Mouse (Mus musculus) G1E (cell line): Measurements from ENCODE around the gene Slc22a21. TPM values are rescaled to one million over a fixed set of nuclear protein-coding genes. Genes with fewer than 3 reads are reported as not detected.

Experiments used
- ATAC-seq: 2 replicates; pipeline ENCODE4 v1.8.0; 2016; ENCODE audit warnings: mild to moderate bottlenecking; ENCODE audit not compliant: insufficient number of reproducible peaks, poor library complexity, low FRiP score, severe bottlenecking; ENCODE audit errors: extremely low read depth
- DNase-seq: peaks from one replicate; pipeline ENCODE4 v3.0.0; 2012; ENCODE audit warnings: low spot score
- H3K27me3 ChIP-seq: 2 replicates; pipeline ENCODE4 v1.6.1; 2012; ENCODE audit warnings: mild to moderate bottlenecking, low read length, inconsistent platforms; ENCODE audit not compliant: insufficient read depth
- H3K36me3 ChIP-seq: replicated peaks from 2 replicates; pipeline ENCODE3; 2012; ENCODE audit warnings: mild to moderate bottlenecking, inconsistent platforms
- H3K4me1 ChIP-seq: 2 replicates; pipeline ENCODE4 v1.6.1; 2012; ENCODE audit warnings: low read depth, low read length, inconsistent platforms, mixed read lengths; ENCODE audit not compliant: insufficient read depth
- H3K4me3 ChIP-seq: 2 replicates; pipeline ENCODE4 v1.5.1; 2012; ENCODE audit warnings: low read depth, mild to moderate bottlenecking, inconsistent platforms, low read length, moderate library complexity, mixed read lengths
- H3K9me3 ChIP-seq: replicated peaks from 2 replicates; pipeline ENCODE4 v1.6.1; 2012; ENCODE audit warnings: inconsistent platforms
- CTCF ChIP-seq: IDR thresholded peaks from 2 replicates; pipeline ENCODE4 v1.5.1; 2012; ENCODE audit warnings: low read depth, low read length, inconsistent platforms, mixed read lengths
- GATA1 ChIP-seq: IDR thresholded peaks from 2 replicates; pipeline ENCODE4 v1.6.1; 2012; ENCODE audit warnings: borderline replicate concordance, low read length, inconsistent platforms, mixed read lengths
- GATA2 ChIP-seq: IDR thresholded peaks from 2 replicates; pipeline ENCODE4 v1.6.1; 2012; ENCODE audit warnings: low read depth, low read length, inconsistent platforms, borderline replicate concordance
- POLR2AphosphoS5 ChIP-seq: IDR thresholded peaks from 2 replicates; pipeline ENCODE4 v1.6.1; 2012; ENCODE audit warnings: low read depth, low read length, inconsistent platforms; ENCODE audit not compliant: insufficient replicate concordance
- TAL1 ChIP-seq: conservative IDR thresholded peaks from 2 replicates; pipeline ENCODE4 v1.6.1; 2012; ENCODE audit warnings: low read depth, low read length, inconsistent platforms, mixed read lengths
- polyA plus RNA-seq: library from polyadenylated mRNA; stranded (reverse); fragments of >175 nt; gene quantifications from 2 replicates; pipeline ENCODE4 v1.2.3, GENCODE M21; 2012
- total RNA-seq, 2 experiments: library from RNA; stranded (forward) in 1 of 2; stranded (reverse) in 1 of 2; fragments of 200-1000 nt in 1 of 2; fragments of >200 nt in 1 of 2; fragmentation: Nextera tagmentation in 1 of 2; gene quantifications; 2 replicates each; pipeline ENCODE4 v1.2.3; 2014 to 2017

The Slc22a21 gene
- total RNA-seq (2014; fragmentation: Nextera tagmentation) (not detected in 2 replicates), total RNA-seq (2017) (not detected in 2 replicates), polyA plus RNA-seq (not detected in 2 replicates)

- ATAC-seq: no peak
- TF ChIP-seq CTCF (no peak), GATA1 (no peak), TAL1 (no peak), GATA2 (no peak)
- no peak for DNase-seq
- no peak within 1 kb of the TSS for H3K4me3 ChIP-seq
- no peaks in the 10 kb centered on the region for H3K9me3 ChIP-seq
- no peaks in the 10 kb centered on the region; the same call in 1 of the 2 replicates for H3K4me1 ChIP-seq
- H3K27me3 ChIP-seq: peaks cover 11% of the 10 kb centered on the region; the same call in 1 of the 2 replicates
- no peaks in the 10 kb centered on the region for H3K36me3 ChIP-seq
Observed at GRCm38 (mm10) chr11:53979788-53980621, at the start of gene Slc22a21. TSS of gene Slc22a21 (minus strand) at chr11:53980332.

GRCm38 (mm10) chr11:54028997-54029396 is 48.9 kb upstream of the Slc22a21 start:
- ATAC-seq: no peak
- no peak for DNase-seq
- TF ChIP-seq GATA1: no peak
- no peak for TF ChIP-seq POLR2AphosphoS5
- no peak for TF ChIP-seq CTCF
- TF ChIP-seq GATA2: no peak
- TF ChIP-seq TAL1: no peak

GRCm38 (mm10) chr11:54028044-54028951 is 48.2 kb upstream of the Slc22a21 start, which contains the start of gene Slc22a4:
TSS of gene Slc22a4 (minus strand) at chr11:54028090.
- peaks cover 63% of the 10 kb centered on the region for H3K4me1 ChIP-seq
- peaks cover 22% of the 10 kb centered on the region for H3K27me3 ChIP-seq
- H3K9me3 ChIP-seq: no peaks in the 10 kb centered on the region
- no peaks in the 10 kb centered on the region for H3K36me3 ChIP-seq
- TF ChIP-seq GATA2 (no peak), GATA1 (no peak)
- ATAC-seq (no peak), DNase-seq (peak; percentile 43)
- peak within 1 kb of the TSS; percentile 74 for H3K4me3 ChIP-seq

More at GRCm38 (mm10) chr11:54028997-54029396, 48.9 kb upstream of the Slc22a21 start:
- Histone ChIP-seq H3K4me1 (peaks cover 61% of the 10 kb centered on the region), H3K27me3 (peaks cover 22% of the 10 kb centered on the region), H3K4me3 (peak overlapping the region; percentile 74; the same call in 1 of the 2 replicates), H3K9me3 (no peaks in the 10 kb centered on the region), H3K36me3 (no peaks in the 10 kb centered on the region)

GRCm38 (mm10) chr11:54027131-54028043 is 47.3 kb upstream of the Slc22a21 start:
- no peak for DNase-seq
- no peak for ATAC-seq
- Histone ChIP-seq H3K4me3 (peak overlapping the region; percentile 74), H3K27me3 (peaks cover 22% of the 10 kb centered on the region), H3K4me1 (peaks cover 69% of the 10 kb centered on the region), H3K9me3 (no peaks in the 10 kb centered on the region), H3K36me3 (no peaks in the 10 kb centered on the region)
- no peak for TF ChIP-seq POLR2AphosphoS5
- no peak for TF ChIP-seq GATA1

- H3K4me3 ChIP-seq: peak overlapping the region; percentile 74; the same call in 1 of the 2 replicates
- H3K36me3 ChIP-seq: no peaks in the 10 kb centered on the region
- H3K4me1 ChIP-seq: peaks cover 69% of the 10 kb centered on the region
- ATAC-seq (no peak), DNase-seq (peak; percentile 43)
- no peaks in the 10 kb centered on the region for H3K9me3 ChIP-seq
- no peak for TF ChIP-seq GATA1
- peak; percentile 81 for TF ChIP-seq TAL1
- peaks cover 22% of the 10 kb centered on the region for H3K27me3 ChIP-seq
Observed at GRCm38 (mm10) chr11:54026491-54027041, 46.4 kb upstream of the Slc22a21 start.
